Mouse (Mus musculus) cortical plate, adult 2 months (tissue): ENCODE measurements around the gene 2610002M06Rik. TPM values are rescaled to one million over a fixed set of nuclear protein-coding genes. Genes with fewer than 3 reads are reported as not detected.

Source experiments
- H3K27ac ChIP-seq: fragments of 200-500 bp; 2 replicates; pipeline ENCODE4 v1.5.1; 2012; ENCODE audit warnings: low read length, control low read depth, inconsistent platforms; ENCODE audit not compliant: insufficient read depth
- H3K4me1 ChIP-seq: fragments of 200-500 bp; 2 replicates; pipeline ENCODE4 v1.6.1; 2011; ENCODE audit warnings: low read length; ENCODE audit not compliant: control insufficient read depth, insufficient read depth
- H3K4me3 ChIP-seq: fragments of 200-500 bp; 2 replicates; pipeline ENCODE4 v1.5.1; 2011; ENCODE audit warnings: mild to moderate bottlenecking, low read length, control low read depth; ENCODE audit not compliant: insufficient read depth
- CTCF ChIP-seq: fragments of 200-500 bp; IDR thresholded peaks from 2 replicates; pipeline ENCODE4 v1.5.1; 2011; ENCODE audit warnings: mild to moderate bottlenecking, control low read depth, low read length; ENCODE audit not compliant: insufficient read depth; ENCODE audit errors: extremely low read depth
- POLR2A ChIP-seq: fragments of 200-500 bp; IDR thresholded peaks from 2 replicates; pipeline ENCODE4 v1.6.1; 2011; ENCODE audit warnings: mild to moderate bottlenecking, low read length, control low read depth; ENCODE audit not compliant: insufficient read depth; ENCODE audit errors: extremely low read depth
- polyA plus RNA-seq: library from polyadenylated mRNA; depleted of rRNA; stranded (reverse); fragments of >200 nt; gene quantifications from 2 replicates; pipeline ENCODE4 v1.2.3, GENCODE M21; 2012; rRNA removed

Gene 2610002M06Rik
- polyA plus RNA-seq, 1 experiment, result 20.4 TPM

- Histone ChIP-seq H3K4me3 (no peak overlapping the region), H3K4me1 (no peaks in the 10 kb centered on the region), H3K27ac (no peak overlapping the region)
- TF ChIP-seq CTCF, result no peak
- TF ChIP-seq POLR2A, result no peak
These were observed 48.2 kb downstream of the 2610002M06Rik start for GRCm38 (mm10) chrX:107767896-107768295.

Other genes starting within 250 kb of the 2610002M06Rik start
- gene Tbx22, start 148.4 kb downstream of the 2610002M06Rik start, polyA plus RNA-seq, result 0.10 and 0.44 TPM in 2 replicates
- gene Tent5d, start 23.7 kb downstream of the 2610002M06Rik start, polyA plus RNA-seq, result not detected in 2 replicates
- not detected in 2 replicates for gene Gm732, start 132.1 kb upstream of the 2610002M06Rik start, polyA plus RNA-seq